Mouse (Mus musculus) midbrain, embryonic 10.5 days (tissue): ENCODE results near the gene Fam186b. TPM values are rescaled to one million over a fixed set of nuclear protein-coding genes. Genes with fewer than 3 reads are reported as not detected.
"Not testable (repeated sequence)": the region's sequence is repeated elsewhere in the genome, so short reads cannot be mapped to it uniquely, and the experiment has no call there.

Source experiments
- DNase-seq: peaks from one replicate; pipeline ENCODE4 v3.0.0-alpha.2; 2017; ENCODE audit warnings: low spot score
- H3K27ac ChIP-seq: fragments of 300-500 bp; sonication (generic); replicated peaks from 2 replicates; pipeline ENCODE4 v1.5.1; 2016; ENCODE audit warnings: mild to moderate bottlenecking
- H3K27me3 ChIP-seq: fragments of 300-500 bp; sonication (generic); 2 replicates; pipeline ENCODE4 v1.6.1; 2016; ENCODE audit warnings: low read depth, mild to moderate bottlenecking; ENCODE audit not compliant: poor library complexity, severe bottlenecking
- H3K36me3 ChIP-seq: fragments of 300-500 bp; sonication (generic); 2 replicates; pipeline ENCODE4 v1.6.1; 2016; ENCODE audit warnings: mild to moderate bottlenecking, moderate library complexity
- H3K4me1 ChIP-seq: fragments of 300-500 bp; sonication (generic); 2 replicates; pipeline ENCODE4 v1.6.1; 2016
- H3K4me3 ChIP-seq: fragments of 300-500 bp; sonication (generic); 2 replicates; pipeline ENCODE4 v1.5.1; 2016; ENCODE audit warnings: mild to moderate bottlenecking, moderate library complexity
- H3K9me3 ChIP-seq: fragments of 300-500 bp; sonication (generic); replicated peaks from 2 replicates; pipeline ENCODE4 v1.6.1; 2016; ENCODE audit warnings: mild to moderate bottlenecking
- whole genome bisulfite sequencing: fragments of 180-500 bp; shearing (Covaris S2); methylation state at CpG from one replicate; pipeline ENCODE4 v1.1.7; 2016; 5-methylcytosine and 5-hydroxymethylcytosine counted together
- polyA plus RNA-seq: library from polyadenylated mRNA; unstranded; fragments of >200 nt; fragmentation: Nextera tagmentation; extraction: Ambion mirVana; gene quantifications from 2 replicates; pipeline ENCODE4 v1.2.1, GENCODE M21; 2016

Fam186b gene
- polyA plus RNA-seq, 1 experiment from 2014 or later = 0.11 TPM

GRCm38 (mm10) chr15:99283456-99283855 is 12.2 kb downstream of the Fam186b start:
- Histone ChIP-seq H3K9me3 (no peaks in the 10 kb centered on the region), H3K4me1 (peaks cover 9% of the 10 kb centered on the region), H3K27ac (no peak overlapping the region), H3K27me3 (no peaks in the 10 kb centered on the region), H3K4me3 (no peak overlapping the region), H3K36me3 (no peaks in the 10 kb centered on the region)
- 72% methylated on average over 10 of the region's 10 CpGs for WGBS
- no peak for DNase-seq

- DNase-seq = no peak
- Histone ChIP-seq H3K27ac (no peak overlapping the region), H3K4me1 (no peaks in the 10 kb centered on the region), H3K36me3 (no peaks in the 10 kb centered on the region), H3K27me3 (no peaks in the 10 kb centered on the region), H3K4me3 (no peak overlapping the region), H3K9me3 (no peaks in the 10 kb centered on the region)
- WGBS = 95% methylated on average over 7 of the region's 7 CpGs
Measured at GRCm38 (mm10) chr15:99278271-99278670, 17.4 kb downstream of the Fam186b start.

- H3K4me1 ChIP-seq = peaks cover 9% of the 10 kb centered on the region
- no peaks in the 10 kb centered on the region for H3K9me3 ChIP-seq
- WGBS = 86% methylated on average over 8 of the region's 8 CpGs
- no peaks in the 10 kb centered on the region for H3K27me3 ChIP-seq
- H3K27ac ChIP-seq = no peak overlapping the region
- DNase-seq = no peak
- H3K36me3 ChIP-seq = no peaks in the 10 kb centered on the region
- H3K4me3 ChIP-seq = no peak overlapping the region
Measured at GRCm38 (mm10) chr15:99276095-99276494, 19.6 kb downstream of the Fam186b start.

- H3K27me3 ChIP-seq = no peaks in the 10 kb centered on the region
- 14% methylated on average over 4 of the region's 4 CpGs for WGBS
- peaks cover 12% of the 10 kb centered on the region; the same call in 1 of the 2 replicates for H3K4me1 ChIP-seq
- H3K9me3 ChIP-seq = no peaks in the 10 kb centered on the region
- no peak overlapping the region for H3K27ac ChIP-seq
- DNase-seq = peak; percentile 54
- 0 out of 2 replicates have a peak overlapping the region, but pooled peaks have one; percentile 2 for H3K4me3 ChIP-seq
- no peaks in the 10 kb centered on the region for H3K36me3 ChIP-seq
Measured at GRCm38 (mm10) chr15:99265679-99266078, 30.0 kb downstream of the Fam186b start.

GRCm38 (mm10) chr15:99264363-99264762 is 31.3 kb downstream of the Fam186b start:
- Histone ChIP-seq H3K27ac (no peak overlapping the region), H3K4me1 (peaks cover 21% of the 10 kb centered on the region), H3K27me3 (no peaks in the 10 kb centered on the region), H3K36me3 (no peaks in the 10 kb centered on the region), H3K9me3 (no peaks in the 10 kb centered on the region), H3K4me3 (no peak overlapping the region)
- no peak for DNase-seq
- WGBS = 74% methylated on average over 2 of the region's 2 CpGs

GRCm38 (mm10) chr15:99262702-99263101 is 33.0 kb downstream of the Fam186b start:
- Histone ChIP-seq H3K36me3 (no peaks in the 10 kb centered on the region), H3K27me3 (no peaks in the 10 kb centered on the region), H3K4me1 (peaks cover 24% of the 10 kb centered on the region), H3K27ac (no peak overlapping the region), H3K4me3 (no peak overlapping the region), H3K9me3 (no peaks in the 10 kb centered on the region)
- no peak for DNase-seq
- 85% methylated on average over 10 of the region's 10 CpGs for WGBS

GRCm38 (mm10) chr15:99259730-99260252 is 35.9 kb downstream of the Fam186b start:
- Histone ChIP-seq H3K4me3 (peak overlapping the region; percentile 39), H3K27me3 (no peaks in the 10 kb centered on the region), H3K4me1 (peaks cover 18% of the 10 kb centered on the region), H3K36me3 (no peaks in the 10 kb centered on the region), H3K27ac (peak overlapping the region; percentile 67), H3K9me3 (no peaks in the 10 kb centered on the region)
- 1% methylated on average over 9 of the region's 10 CpGs for WGBS
- peak; percentile 89 for DNase-seq

GRCm38 (mm10) chr15:99259167-99259729 is 36.4 kb downstream of the Fam186b start:
- 71% methylated on average over 8 of the region's 8 CpGs for WGBS
- no peak for DNase-seq
- H3K27ac ChIP-seq = peak overlapping the region; percentile 67
- peak overlapping the region; percentile 39 for H3K4me3 ChIP-seq
- no peaks in the 10 kb centered on the region for H3K9me3 ChIP-seq
- peaks cover 13% of the 10 kb centered on the region for H3K4me1 ChIP-seq
- no peaks in the 10 kb centered on the region for H3K36me3 ChIP-seq
- no peaks in the 10 kb centered on the region for H3K27me3 ChIP-seq

- Histone ChIP-seq H3K36me3 (no peaks in the 10 kb centered on the region), H3K9me3 (no peaks in the 10 kb centered on the region), H3K27ac (no peak overlapping the region), H3K4me1 (peaks cover 35% of the 10 kb centered on the region), H3K27me3 (no peaks in the 10 kb centered on the region), H3K4me3 (no peak overlapping the region)
- DNase-seq = no peak
- WGBS = 84% methylated on average over 6 of the region's 6 CpGs
Measured at GRCm38 (mm10) chr15:99255241-99255749, 40.4 kb downstream of the Fam186b start.

- Histone ChIP-seq H3K27me3 (no peaks in the 10 kb centered on the region), H3K4me3 (no peak overlapping the region), H3K27ac (no peak overlapping the region), H3K36me3 (peaks cover 7% of the 10 kb centered on the region), H3K4me1 (peaks cover 33% of the 10 kb centered on the region), H3K9me3 (no peaks in the 10 kb centered on the region)
- 85% methylated on average over 2 of the region's 2 CpGs for WGBS
- no peak for DNase-seq
Measured at GRCm38 (mm10) chr15:99254477-99255005, 41.1 kb downstream of the Fam186b start.

- 92% methylated on average over 6 of the region's 6 CpGs for WGBS
- H3K36me3 ChIP-seq = peaks cover 15% of the 10 kb centered on the region
- H3K9me3 ChIP-seq = no peaks in the 10 kb centered on the region
- no peaks in the 10 kb centered on the region for H3K27me3 ChIP-seq
- no peak overlapping the region for H3K27ac ChIP-seq
- H3K4me3 ChIP-seq = no peak overlapping the region
- H3K4me1 ChIP-seq = peaks cover 28% of the 10 kb centered on the region
- DNase-seq = no peak
Measured at GRCm38 (mm10) chr15:99253772-99254171, 41.9 kb downstream of the Fam186b start.

GRCm38 (mm10) chr15:99253175-99253479 is 42.6 kb downstream of the Fam186b start:
- not testable (repeated sequence) for H3K9me3 ChIP-seq
- peak overlapping the region; percentile 75 for H3K4me3 ChIP-seq
- 44% methylated on average over 2 of the region's 2 CpGs for WGBS

GRCm38 (mm10) chr15:99252381-99253174 is 43.1 kb downstream of the Fam186b start:
- no peaks in the 10 kb centered on the region for H3K9me3 ChIP-seq
- 7% methylated on average over 22 of the region's 22 CpGs for WGBS
- H3K27me3 ChIP-seq = no peaks in the 10 kb centered on the region
- H3K36me3 ChIP-seq = peaks cover 27% of the 10 kb centered on the region
- peak overlapping the region; percentile 93 for H3K27ac ChIP-seq
- peaks cover 28% of the 10 kb centered on the region for H3K4me1 ChIP-seq
- peak overlapping the region; percentile 75 for H3K4me3 ChIP-seq
- no peak for DNase-seq

More at GRCm38 (mm10) chr15:99253175-99253479, 42.6 kb downstream of the Fam186b start:
- Histone ChIP-seq H3K4me1 (peaks cover 28% of the 10 kb centered on the region), H3K36me3 (peaks cover 21% of the 10 kb centered on the region)
- DNase-seq, H3K27me3 ChIP-seq, H3K27ac ChIP-seq: not testable (repeated sequence)
